21 mouse cellular contexts compared by ENCODE assay signal in genomic region chr3:20714671-20715070, GRCm38 (mm10).
"Had no signal": no experiment of that assay in that cellular context is flagged by ENCODE, and none has a peak within 500 bp of the region (broad histone marks: within the 10 kb centered on the region; RNA-seq: fewer than 3 reads in every experiment).

No protein-coding gene starts in this region.

- H3K4me3 ChIP-seq: limb, embryonic 10.5 days; limb, embryonic 13.5 days; liver, embryonic 13.5 days; megakaryocyte, embryonic 14.5 days; midbrain, embryonic 10.5 days; midbrain, embryonic 13.5 days; myocyte; neural tube, embryonic 13.5 days; stomach, embryonic 15.5 days had no signal

- H3K4me2 ChIP-seq: limb, embryonic 13.5 days; liver, embryonic 13.5 days; midbrain, embryonic 13.5 days; neural tube, embryonic 13.5 days; stomach, embryonic 15.5 days had no signal

- H3K9ac ChIP-seq: limb, embryonic 13.5 days; liver, embryonic 13.5 days; midbrain, embryonic 13.5 days; neural tube, embryonic 13.5 days; stomach, embryonic 15.5 days had no signal

- H3K27ac ChIP-seq: limb, embryonic 10.5 days; limb, embryonic 13.5 days; liver, embryonic 13.5 days; midbrain, embryonic 10.5 days; midbrain, embryonic 13.5 days; neural tube, embryonic 13.5 days; stomach, embryonic 15.5 days had no signal

- H3K9me3 ChIP-seq: limb, embryonic 10.5 days; liver, embryonic 13.5 days; megakaryocyte, embryonic 14.5 days; midbrain, embryonic 10.5 days; midbrain, embryonic 13.5 days; neural tube, embryonic 13.5 days; stomach, embryonic 15.5 days had no signal

- ATAC-seq: midbrain, embryonic 13.5 days; midbrain, embryonic 16.5 days had no signal

- DNase-seq: kidney, adult 2 months; kidney, postnatal 14 days; kidney, postnatal 4 days; liver; liver, embryonic 13.5 days; lung, adult 2 months; lung, postnatal 14 days; lung, postnatal 4 days; retina, postnatal 1 day; right cerebral cortex, postnatal 25 days; spleen, adult 18-20 months; thymus, postnatal 25 days had no signal

- H3K4me1 ChIP-seq: limb, embryonic 10.5 days; limb, embryonic 13.5 days; liver, embryonic 13.5 days; megakaryocyte, embryonic 14.5 days; midbrain, embryonic 10.5 days; midbrain, embryonic 13.5 days; neural tube, embryonic 13.5 days; stomach, embryonic 15.5 days had no signal

- H3K36me3 ChIP-seq: limb, embryonic 10.5 days; limb, embryonic 13.5 days; liver, embryonic 13.5 days; midbrain, embryonic 10.5 days; midbrain, embryonic 13.5 days; neural tube, embryonic 13.5 days; stomach, embryonic 15.5 days had no signal

- H3K27me3 ChIP-seq: limb, embryonic 13.5 days; liver, embryonic 13.5 days; megakaryocyte, embryonic 14.5 days; midbrain, embryonic 13.5 days; neural tube, embryonic 13.5 days; stomach, embryonic 15.5 days had no signal
